Mouse (Mus musculus): ENCODE data around the gene Zswim4.

- TF ChIP-seq CTCF (IDR thresholded peaks at IDR 0.05; ENCODE audit: extremely low read depth, insufficient read length, insufficient replicate concordance, low read depth, low read length), result no peak
- TF ChIP-seq POLR2A (IDR thresholded peaks at IDR 0.05; ENCODE audit: low read depth, low read length), result no peak
Measured at GRCm38 (mm10) chr8:84241167-84241566, 4.3 kb upstream of the Zswim4 start.
